Mouse (Mus musculus) spleen, postnatal 4 days (tissue): ENCODE results near the gene G3bp2.

Source experiments
- DNase-seq, 2 experiments: peaks; one replicate each; pipeline ENCODE4 v3.0.0; 2022; ENCODE audit warnings: low spot score in 2 of 2

Gene G3bp2

GRCm38 (mm10) chr5:92011756-92012155 is 71.8 kb downstream of the G3bp2 start:
- DNase-seq: no peak

GRCm38 (mm10) chr5:92009827-92010226 is 73.7 kb downstream of the G3bp2 start:
- DNase-seq: no peak

- DNase-seq: peak in 1 of 2 experiments; percentile 20
These were observed 80.5 kb downstream of the G3bp2 start for GRCm38 (mm10) chr5:92003011-92003410.
